Mouse (Mus musculus) myocyte (in vitro differentiated cells): ENCODE results near the gene Prdm9.

Experiments used
- E2F4 ChIP-seq: IDR thresholded peaks from one replicate; pipeline ENCODE4 v1.6.1; 2011; ENCODE audit warnings: mild to moderate bottlenecking, control low read depth, moderate library complexity; ENCODE audit not compliant: insufficient read depth
- POLR2A ChIP-seq: IDR thresholded peaks from one replicate; pipeline ENCODE4 v1.6.1; 2011; ENCODE audit warnings: low read depth, mild to moderate bottlenecking, control low read depth, moderate library complexity; ENCODE audit not compliant: insufficient read length
- POLR2AphosphoS2 ChIP-seq: IDR thresholded peaks from one replicate; pipeline ENCODE4 v1.6.1; 2011; ENCODE audit warnings: low read depth, control low read depth; ENCODE audit not compliant: insufficient read length
- USF1 ChIP-seq: IDR thresholded peaks from one replicate; pipeline ENCODE4 v1.6.1; 2011; ENCODE audit warnings: low read depth, mild to moderate bottlenecking, control low read depth, moderate library complexity

GRCm38 (mm10) chr17:15546440-15546839 lies 17.7 kb downstream of the Prdm9 start:
- TF ChIP-seq POLR2A (no peak), USF1 (no peak), POLR2AphosphoS2 (no peak), E2F4 (no peak)
